Mouse (Mus musculus) CH12.LX (cell line): Measurements from ENCODE around the gene Tmem30c. TPM values are rescaled to one million over a fixed set of nuclear protein-coding genes. Genes with fewer than 3 reads are reported as not detected.

Experiments
- DNase-seq: peaks from one replicate; pipeline ENCODE4 v3.0.0-alpha.2; 2013; ENCODE audit errors: extremely low read depth
- H3K27ac ChIP-seq: 2 replicates; pipeline ENCODE4 v1.5.1; 2012; ENCODE audit warnings: low read depth, mild to moderate bottlenecking, control low read depth, moderate library complexity; ENCODE audit not compliant: insufficient read depth
- H3K27me3 ChIP-seq: replicated peaks from 2 replicates; pipeline ENCODE3; 2012; ENCODE audit warnings: inconsistent platforms
- H3K36me3 ChIP-seq, 2 experiments: replicated peaks in 1 of 2; 2 replicates each; pipeline versions ENCODE3 to v1.6.1; 2012; ENCODE audit warnings: inconsistent platforms in 1 of 2, low read length in 1 of 2, mild to moderate bottlenecking in 1 of 2, mixed read lengths in 1 of 2, moderate library complexity in 1 of 2; ENCODE audit not compliant: control insufficient read depth in 1 of 2, insufficient read depth in 1 of 2
- H3K4me1 ChIP-seq, 2 experiments: 2 replicates each; pipeline ENCODE4 v1.6.1; 2012; ENCODE audit warnings: inconsistent platforms in 1 of 2, moderate library complexity in 1 of 2; ENCODE audit not compliant: insufficient read depth in 2 of 2, control insufficient read depth in 1 of 2
- H3K4me2 ChIP-seq: 2 replicates; pipeline ENCODE4 v1.6.1; 2012; ENCODE audit warnings: low read depth, mild to moderate bottlenecking, control low read depth; ENCODE audit not compliant: poor library complexity, insufficient read depth, severe bottlenecking
- H3K4me3 ChIP-seq, 3 experiments: fragments of 150-350 bp in 1 of 3; sonication (generic) in 1 of 3; replicated peaks in 1 of 3; 2 replicates each; pipeline versions ENCODE3 to v1.5.1; 2011 to 2012; ENCODE audit warnings: low read depth in 2 of 3, low read length in 2 of 3, mild to moderate bottlenecking in 2 of 3, moderate library complexity in 2 of 3, control low read depth in 1 of 3, improper control_type of control experiment in 1 of 3, inconsistent platforms in 1 of 3, mixed read lengths in 1 of 3; ENCODE audit not compliant: poor library complexity in 1 of 3
- H3K79me2 ChIP-seq: replicated peaks from 2 replicates; pipeline ENCODE4 v1.6.1; 2012; ENCODE audit warnings: mild to moderate bottlenecking, moderate library complexity; ENCODE audit not compliant: control insufficient read depth, poor library complexity, insufficient read depth, severe bottlenecking; ENCODE audit errors: extremely low read depth
- H3K9ac ChIP-seq: 2 replicates; pipeline ENCODE4 v1.6.1; 2012; ENCODE audit warnings: low read depth, mild to moderate bottlenecking, control low read depth, moderate library complexity; ENCODE audit not compliant: insufficient read depth
- H3K9me3 ChIP-seq: replicated peaks from 2 replicates; pipeline ENCODE3; 2012; ENCODE audit warnings: low read length, inconsistent platforms, mixed read lengths
- CTCF ChIP-seq, 2 experiments: IDR thresholded peaks in 1 of 2; conservative IDR thresholded peaks in 1 of 2; 2 replicates each; pipeline ENCODE4 v1.5.1; 2011 to 2012; ENCODE audit warnings: low read depth in 2 of 2, low read length in 2 of 2, improper control_type of control experiment in 1 of 2, inconsistent platforms in 1 of 2, mild to moderate bottlenecking in 1 of 2, moderate library complexity in 1 of 2
- E2F4 ChIP-seq: IDR thresholded peaks from 2 replicates; pipeline ENCODE4 v1.6.1; 2011; ENCODE audit warnings: low read depth, low read length, improper control_type of control experiment; ENCODE audit not compliant: insufficient replicate concordance
- ELF1 ChIP-seq: IDR thresholded peaks from 2 replicates; pipeline ENCODE4 v1.6.1; 2014; ENCODE audit warnings: low read depth, mild to moderate bottlenecking, inconsistent platforms, low read length, improper control_type of control experiment
- EP300 ChIP-seq: IDR thresholded peaks from 2 replicates; pipeline ENCODE4 v1.6.1; 2011; ENCODE audit warnings: low read length, improper control_type of control experiment
- ETS1 ChIP-seq: conservative IDR thresholded peaks from 2 replicates; pipeline ENCODE4 v1.6.1; 2012; ENCODE audit warnings: low read depth, mild to moderate bottlenecking, inconsistent platforms, low read length, improper control_type of control experiment, moderate library complexity
- GABPA ChIP-seq: IDR thresholded peaks from 2 replicates; pipeline ENCODE4 v1.6.1; 2012; ENCODE audit warnings: low read depth, low read length, improper control_type of control experiment, inconsistent platforms; ENCODE audit not compliant: insufficient replicate concordance
- JUN ChIP-seq: IDR thresholded peaks from 2 replicates; pipeline ENCODE4 v1.6.1; 2011; ENCODE audit warnings: low read depth, mild to moderate bottlenecking, low read length, improper control_type of control experiment, moderate library complexity; ENCODE audit not compliant: insufficient read depth
- JUND ChIP-seq: conservative IDR thresholded peaks from 2 replicates; pipeline ENCODE4 v1.6.1; 2011; ENCODE audit warnings: low read depth, low read length, improper control_type of control experiment
- KAT2A ChIP-seq: IDR thresholded peaks from 2 replicates; pipeline ENCODE4 v1.6.1; 2012; ENCODE audit warnings: low read length, improper control_type of control experiment, inconsistent platforms; ENCODE audit not compliant: insufficient replicate concordance
- MAX ChIP-seq: IDR thresholded peaks from 2 replicates; pipeline ENCODE4 v1.6.1; 2011; ENCODE audit warnings: low read length, improper control_type of control experiment
- MAZ ChIP-seq: IDR thresholded peaks from 2 replicates; pipeline ENCODE4 v1.6.1; 2012; ENCODE audit warnings: low read depth, mild to moderate bottlenecking, inconsistent platforms, low read length, improper control_type of control experiment, moderate library complexity
- PAX5 ChIP-seq: IDR thresholded peaks from 2 replicates; pipeline ENCODE4 v1.6.1; 2012; ENCODE audit warnings: low read length, inconsistent platforms, mixed read lengths
- SIN3A ChIP-seq: IDR thresholded peaks from 2 replicates; pipeline ENCODE4 v1.6.1; 2012; ENCODE audit warnings: low read length, improper control_type of control experiment, inconsistent platforms
- SMC3 ChIP-seq: IDR thresholded peaks from 2 replicates; pipeline ENCODE4 v1.6.1; 2011; ENCODE audit warnings: low read depth, low read length, improper control_type of control experiment
- TCF12 ChIP-seq: IDR thresholded peaks from 2 replicates; pipeline ENCODE4 v1.6.1; 2014; ENCODE audit warnings: low read depth, mild to moderate bottlenecking, inconsistent platforms, low read length, improper control_type of control experiment
- USF1 ChIP-seq: IDR thresholded peaks from 2 replicates; pipeline ENCODE4 v1.6.1; 2014; ENCODE audit warnings: low read depth, mild to moderate bottlenecking, inconsistent platforms, low read length, improper control_type of control experiment
- USF2 ChIP-seq: conservative IDR thresholded peaks from 2 replicates; pipeline ENCODE4 v1.6.1; 2011; ENCODE audit warnings: low read depth, low read length, improper control_type of control experiment
- ZMIZ1 ChIP-seq: IDR thresholded peaks from 2 replicates; pipeline ENCODE4 v1.6.1; 2012; ENCODE audit warnings: low read depth, mild to moderate bottlenecking, inconsistent platforms, low read length, improper control_type of control experiment
- ZNF384 ChIP-seq: IDR thresholded peaks from 2 replicates; pipeline ENCODE4 v1.6.1; 2012; ENCODE audit warnings: low read depth, low read length, improper control_type of control experiment, inconsistent platforms
- dilution Hi-C: fragments of 300-500 bp; cut with MboI; formaldehyde crosslinking; loops from 2 replicates; pipeline ENCODE4 v1.14.3; 2020; ENCODE audit warnings: low sequenced_read_pairs; ENCODE audit not compliant: extremely low pct_unique_long_range_greater_than_20kb, extremely low pct_ligation_motif_present
- in situ Hi-C: fragments of 300-500 bp; cut with MboI; formaldehyde crosslinking; loops from 3 replicates; pipeline ENCODE4 v1.14.3; 2019; ENCODE audit warnings: low sequenced_read_pairs, low pct_ligation_motif_present, low pct_unique_long_range_greater_than_20kb, mixed read lengths
- polyA plus RNA-seq: library from polyadenylated mRNA; unstranded; fragments of >175 nt; gene quantifications from 2 replicates; pipeline ENCODE4 v1.2.1, GENCODE M21; 2012; ENCODE audit warnings: low read depth; ENCODE audit not compliant: insufficient read length
- total RNA-seq, 2 experiments: library from RNA; depleted of rRNA; stranded (reverse); fragments of 300-350 nt in 1 of 2; fragments of >200 nt in 1 of 2; gene quantifications; 2 replicates each; pipeline ENCODE4 v1.2.3; 2012 to 2014

Tmem30c gene
- total and polyA plus RNA-seq, 3 experiments: 0.07 to 0.16 TPM; not detected in 1

GRCm38 (mm10) chr16:57281417-57281816 lies 11.2 kb downstream of the Tmem30c start:
- H3K4me2 ChIP-seq: no peak overlapping the region
- dilution Hi-C loops: no loop called here
- TF ChIP-seq GABPA (no peak), JUND (no peak), MAZ (no peak), ZNF384 (no peak), E2F4 (no peak), TCF12 (no peak), ELF1 (no peak), USF1 (no peak), PAX5 (no peak), JUN (no peak), USF2 (no peak)
- no peaks in the 10 kb centered on the region for H3K36me3 ChIP-seq
- H3K27ac ChIP-seq: no peak overlapping the region
- DNase-seq: no peak
- no peaks in the 10 kb centered on the region for H3K9me3 ChIP-seq
- H3K79me2 ChIP-seq: no peaks in the 10 kb centered on the region
- H3K4me1 ChIP-seq: no peaks in the 10 kb centered on the region
- no peak overlapping the region for H3K4me3 ChIP-seq
- in situ Hi-C loops: no loop called here
- no peaks in the 10 kb centered on the region for H3K27me3 ChIP-seq
- H3K9ac ChIP-seq: no peak overlapping the region

GRCm38 (mm10) chr16:57280221-57281217 lies 12.1 kb downstream of the Tmem30c start:
- dilution Hi-C loops (no loop called here), in situ Hi-C loops (no loop called here)
- H3K4me3 ChIP-seq: no peak overlapping the region
- H3K4me2 ChIP-seq: no peak overlapping the region
- no peaks in the 10 kb centered on the region for H3K27me3 ChIP-seq
- TF ChIP-seq SIN3A (no peak), JUN (no peak), E2F4 (no peak), MAX (no peak), SMC3 (no peak), EP300 (no peak), ZMIZ1 (no peak), GABPA (no peak), CTCF (conservative IDR thresholded peaks at IDR 0.05 in 1 of 2, IDR thresholded peaks at IDR 0.05 in 1 of 2; ENCODE audit: low read depth in 2 of 2, low read length in 2 of 2) (no peak), ETS1 (no peak), KAT2A (no peak)
- no peaks in the 10 kb centered on the region for H3K36me3 ChIP-seq
- H3K27ac ChIP-seq: no peak overlapping the region
- no peaks in the 10 kb centered on the region for H3K9me3 ChIP-seq
- H3K4me1 ChIP-seq: no peaks in the 10 kb centered on the region
- DNase-seq: no peak
- H3K79me2 ChIP-seq: no peaks in the 10 kb centered on the region
- no peak overlapping the region for H3K9ac ChIP-seq
